Mouse (Mus musculus) layer of hippocampus, postnatal 10 days (tissue): ENCODE measurements around the gene Zfp704. TPM values are rescaled to one million over a fixed set of nuclear protein-coding genes. Genes with fewer than 3 reads are reported as not detected.

Experiments
- DNase-seq, 2 experiments: peaks; one replicate each; pipeline ENCODE4 v3.0.0; 2021; ENCODE audit warnings: low spot score in 2 of 2
- total RNA-seq, 2 experiments: library from RNA; stranded (reverse); gene quantifications; 2 replicates each; pipeline ENCODE4 v1.2.3; 2021

Zfp704 gene
- total RNA-seq, 2 experiments from 2014 or later: 48.3 to 48.8 TPM

DNA sequence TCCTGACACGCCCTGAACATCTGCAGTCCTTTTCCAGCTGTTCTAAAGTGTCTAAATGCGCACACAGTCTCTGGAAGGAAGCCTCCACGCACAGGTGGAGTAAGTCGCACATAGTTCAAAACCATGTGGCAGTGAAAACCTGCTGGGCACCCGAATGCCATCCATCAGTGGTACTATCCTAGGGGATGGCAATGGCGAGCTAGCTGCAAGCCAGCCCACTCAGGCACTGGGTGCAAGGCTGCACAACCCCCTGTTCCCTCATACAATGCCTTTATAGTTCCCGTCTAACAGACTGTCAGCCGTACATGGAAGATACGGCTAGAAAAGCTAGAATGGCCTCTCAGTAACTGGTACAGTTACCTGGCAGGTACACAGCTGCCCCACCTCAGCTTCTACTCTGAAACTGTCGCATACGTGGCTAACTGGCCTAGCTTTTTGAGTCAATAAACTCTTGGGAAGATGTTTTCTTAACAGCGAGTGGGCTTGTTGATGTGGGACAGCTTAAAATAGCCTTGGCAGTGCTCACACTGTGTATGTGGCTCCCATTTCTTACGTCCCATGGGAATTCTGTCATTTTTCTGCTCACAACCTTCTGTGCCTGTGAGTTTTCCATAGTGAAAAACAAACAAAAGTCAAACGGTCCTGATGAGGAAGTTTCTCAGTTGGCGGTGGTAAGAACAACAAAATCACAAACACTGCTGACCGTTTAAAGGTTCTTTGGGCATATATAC lies 176.9 kb downstream of the Zfp704 start:
- no peak for DNase-seq

DNA sequence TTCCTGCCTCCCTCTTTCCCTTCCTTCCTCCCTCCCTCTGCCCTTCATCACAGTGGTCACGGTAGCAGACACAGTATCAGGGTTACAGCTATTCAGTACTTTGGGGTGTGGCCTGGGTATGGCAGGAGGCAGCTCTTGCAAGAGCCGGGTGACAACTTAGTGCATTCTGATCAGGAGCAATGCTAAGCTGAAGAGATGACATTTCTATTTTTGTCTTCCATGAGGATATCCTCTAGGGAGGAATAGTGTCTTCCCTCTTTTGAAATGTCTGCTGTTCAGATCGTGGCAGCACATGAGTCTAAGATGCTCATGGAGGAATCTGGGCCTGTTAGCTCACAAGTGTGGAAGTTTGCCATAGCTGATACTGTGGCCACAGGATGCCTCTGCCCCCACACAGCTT lies 177.7 kb downstream of the Zfp704 start:
- no peak for DNase-seq

DNA sequence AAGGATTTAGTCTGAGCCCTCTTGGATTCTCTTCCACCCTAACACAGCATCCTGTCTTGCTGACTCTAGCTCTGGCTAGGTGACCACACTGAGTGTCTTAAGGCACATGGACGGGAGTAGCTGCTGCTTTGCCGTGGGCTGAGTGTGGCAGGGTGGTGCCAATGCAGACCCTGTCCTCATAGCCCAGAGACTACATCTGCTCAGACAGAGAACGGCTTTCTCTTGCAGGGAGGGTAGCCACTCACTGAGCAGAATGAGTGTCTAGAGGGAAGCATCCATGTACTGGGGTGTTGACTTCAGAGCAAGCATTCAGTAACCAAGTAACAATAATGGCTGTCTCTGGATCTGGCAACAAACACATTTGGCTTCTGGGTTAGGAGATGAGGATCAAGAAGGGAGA lies 179.9 kb downstream of the Zfp704 start:
- DNase-seq: no peak

DNA sequence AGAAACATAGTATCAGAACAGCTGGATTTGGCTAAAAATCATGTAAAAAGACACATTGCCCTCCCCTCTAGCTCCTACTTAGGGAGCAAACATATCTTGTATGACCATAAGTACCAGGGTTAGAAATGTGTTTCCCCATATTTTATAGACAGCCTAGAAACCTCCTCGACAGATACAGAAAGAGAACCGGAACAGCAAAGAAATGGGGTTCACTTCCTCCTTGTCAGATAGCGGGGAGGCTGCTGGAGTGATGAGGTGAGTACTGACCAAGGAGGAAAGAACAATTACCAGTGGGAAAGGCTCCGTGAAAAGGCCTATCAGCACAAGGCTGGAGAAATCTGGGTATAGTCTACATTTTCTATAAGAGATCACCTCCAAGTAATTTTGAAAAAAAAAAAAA lies 182.1 kb downstream of the Zfp704 start:
- no peak for DNase-seq

DNA sequence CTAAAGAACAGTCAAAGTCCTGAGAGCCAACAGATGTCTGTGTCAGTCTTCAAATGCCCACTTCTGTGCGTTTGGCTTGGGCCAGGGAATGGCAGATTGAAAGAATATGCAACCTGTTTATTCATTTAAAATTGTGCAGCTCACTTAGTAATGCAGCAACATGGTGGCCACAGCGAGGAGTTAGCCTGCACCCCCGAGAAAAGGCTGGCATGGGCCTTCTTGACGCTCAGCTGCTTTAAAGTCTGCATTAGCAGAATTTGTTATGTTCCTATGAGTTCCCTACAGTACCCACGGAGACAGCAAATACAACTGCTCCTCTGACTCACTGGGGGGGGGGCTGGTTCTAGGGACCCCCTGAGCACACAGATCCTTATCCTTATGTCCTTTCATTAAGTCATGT lies 184.2 kb downstream of the Zfp704 start:
- DNase-seq: no peak

DNA sequence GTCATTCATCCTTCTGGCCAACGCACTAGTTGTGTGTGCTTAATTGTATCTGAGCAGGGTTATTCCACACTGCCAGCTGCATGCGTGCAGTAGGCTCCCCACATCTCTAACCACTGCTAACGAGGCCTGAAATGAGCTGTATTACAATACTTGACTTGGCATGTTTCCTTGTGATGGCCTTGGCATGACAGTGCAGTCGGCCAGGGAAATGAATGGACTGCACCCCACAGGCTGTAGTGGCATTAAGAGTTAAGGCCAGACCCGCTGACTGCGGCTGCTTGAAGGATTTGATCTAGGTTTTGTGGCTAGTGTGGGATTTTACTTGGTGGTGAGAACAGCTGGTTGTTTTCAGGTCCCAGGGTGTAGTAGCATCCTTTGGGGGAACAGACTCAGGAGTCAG lies 185.2 kb downstream of the Zfp704 start:
- no peak for DNase-seq

DNA sequence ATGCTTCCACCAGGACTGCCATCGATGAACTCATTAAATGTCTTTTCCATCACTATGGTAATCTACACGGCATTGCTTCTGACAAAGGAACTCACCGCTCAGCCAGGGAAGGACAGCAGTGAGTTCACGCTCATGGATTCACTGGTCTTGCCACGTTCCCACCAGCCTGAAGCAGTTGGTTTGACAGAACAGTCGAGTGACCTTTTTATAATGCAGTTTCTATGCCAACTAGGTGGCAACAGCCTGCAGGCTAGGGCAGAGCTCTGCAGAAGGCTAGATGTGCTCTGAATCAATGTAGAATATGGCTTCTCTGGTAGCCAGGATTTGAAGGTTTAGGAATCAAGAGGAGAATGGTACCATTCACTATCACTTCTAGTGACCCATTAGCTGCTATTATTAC lies 186.2 kb downstream of the Zfp704 start:
- no peak for DNase-seq

DNA sequence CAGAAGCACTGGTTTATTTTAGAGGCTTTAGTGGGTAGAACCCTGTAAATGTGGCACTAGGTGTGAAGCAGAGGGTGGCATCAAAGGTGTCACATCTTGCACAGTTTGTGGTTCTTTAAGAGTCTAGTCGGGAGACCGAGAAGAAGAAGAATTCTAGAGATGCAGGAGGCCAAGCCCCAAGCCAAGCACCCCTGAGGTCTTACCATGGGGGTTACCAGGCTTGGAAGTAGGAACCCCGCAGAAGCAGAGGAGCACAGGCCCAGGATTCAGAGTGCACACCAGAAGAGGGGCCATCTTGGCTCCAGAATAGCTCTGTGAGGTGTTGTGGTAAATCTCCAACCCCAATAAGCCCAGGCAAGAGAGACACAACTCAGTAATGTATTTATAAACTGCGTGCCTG lies 201.0 kb downstream of the Zfp704 start:
- no peak for DNase-seq

DNA sequence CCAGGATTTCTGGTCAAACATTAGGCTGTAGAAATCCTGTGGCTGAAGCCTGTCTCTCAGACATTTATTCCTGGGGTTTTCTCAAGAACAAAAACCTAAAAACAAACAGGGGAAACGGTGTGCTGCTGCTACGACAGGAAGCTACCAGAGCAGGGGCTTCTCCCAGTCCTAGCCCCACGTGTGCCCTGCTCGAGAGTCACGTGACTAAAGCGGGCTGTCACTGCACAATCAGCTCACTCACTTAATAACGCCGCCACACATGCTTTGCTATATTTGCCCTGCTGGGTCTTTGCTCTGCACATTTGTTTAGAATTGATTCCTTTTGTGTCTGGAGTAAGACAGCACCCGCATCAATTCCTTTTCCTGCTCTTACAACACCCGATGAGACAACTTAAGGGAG lies 202.1 kb downstream of the Zfp704 start:
- no peak for DNase-seq

DNA sequence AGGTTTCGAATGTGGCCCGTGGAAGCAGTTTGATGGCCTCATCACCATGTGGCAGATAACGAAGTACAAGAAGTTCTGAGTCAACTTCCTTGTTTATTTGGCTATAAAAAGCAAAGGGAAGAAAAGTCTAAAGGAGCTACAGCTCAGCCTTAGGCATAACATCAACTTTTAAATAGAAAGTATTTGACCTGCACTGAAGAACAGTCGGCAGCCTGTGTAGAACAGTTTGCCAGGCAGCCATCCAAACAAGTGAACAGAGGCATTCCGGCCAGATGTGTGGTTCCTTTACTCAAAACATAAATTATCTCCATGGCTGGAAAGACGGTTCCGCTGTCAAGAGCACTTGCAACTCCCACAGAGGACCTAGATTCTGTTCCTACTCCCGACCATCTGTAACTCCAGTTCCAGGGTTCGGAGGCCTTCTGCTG lies 202.8 kb downstream of the Zfp704 start:
- DNase-seq: no peak

DNA sequence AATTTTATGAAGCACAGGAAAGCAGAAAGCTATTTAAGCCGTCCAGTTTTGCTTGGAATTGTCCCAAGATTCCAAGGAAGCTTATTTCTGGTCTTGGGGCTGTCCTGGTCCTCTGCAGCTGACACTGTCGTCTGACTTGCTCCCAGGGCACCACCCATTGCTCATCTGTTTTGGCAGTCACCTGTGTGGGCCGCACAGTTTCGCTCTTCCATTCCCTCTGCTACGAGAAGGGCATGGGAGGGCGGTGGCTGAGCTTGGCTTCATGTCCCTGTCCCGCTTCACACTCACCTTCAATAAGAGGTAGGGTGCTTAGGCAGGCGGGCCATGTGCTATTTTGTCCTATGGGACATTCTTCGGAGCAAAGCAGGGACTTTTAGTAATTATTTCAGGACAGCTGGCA lies 204.5 kb downstream of the Zfp704 start:
- no peak for DNase-seq

DNA sequence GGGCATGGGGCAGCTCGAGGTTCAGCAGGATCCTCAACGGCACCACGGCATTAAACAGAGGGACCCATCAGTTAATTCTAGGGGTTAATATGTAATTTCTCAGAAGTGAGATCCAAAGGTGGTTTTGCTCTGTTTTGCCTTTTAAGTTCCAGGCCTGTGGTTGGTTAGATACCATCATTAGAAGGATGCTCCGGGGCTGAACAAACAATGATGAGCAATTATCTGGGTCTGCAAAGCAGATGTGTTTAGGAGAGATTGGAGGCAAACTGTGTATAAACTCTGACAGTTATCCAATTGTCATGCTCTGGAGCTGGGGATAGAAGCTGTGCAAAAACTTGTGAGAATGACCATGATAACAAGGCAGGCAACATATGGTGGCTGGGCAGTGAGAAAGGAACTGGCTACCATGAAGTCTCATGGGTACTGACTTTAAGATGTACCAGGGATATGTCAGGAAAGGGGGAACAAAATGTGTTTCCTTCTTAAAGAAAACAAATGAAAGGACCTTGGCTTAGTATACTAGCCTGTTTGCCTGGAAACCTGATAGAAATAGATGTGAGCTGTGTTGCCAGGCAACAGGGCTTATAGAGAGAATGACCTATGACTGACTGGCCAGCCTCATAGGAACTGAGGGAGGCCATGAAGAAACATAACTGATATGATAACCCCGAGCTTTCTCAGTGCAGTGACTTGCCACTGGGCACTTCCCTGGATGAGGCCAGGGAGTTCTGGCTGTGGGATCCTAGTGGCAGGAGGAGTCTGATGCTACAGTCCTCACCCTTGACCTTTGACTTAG lies 206.4 kb downstream of the Zfp704 start:
- DNase-seq: no peak

DNA sequence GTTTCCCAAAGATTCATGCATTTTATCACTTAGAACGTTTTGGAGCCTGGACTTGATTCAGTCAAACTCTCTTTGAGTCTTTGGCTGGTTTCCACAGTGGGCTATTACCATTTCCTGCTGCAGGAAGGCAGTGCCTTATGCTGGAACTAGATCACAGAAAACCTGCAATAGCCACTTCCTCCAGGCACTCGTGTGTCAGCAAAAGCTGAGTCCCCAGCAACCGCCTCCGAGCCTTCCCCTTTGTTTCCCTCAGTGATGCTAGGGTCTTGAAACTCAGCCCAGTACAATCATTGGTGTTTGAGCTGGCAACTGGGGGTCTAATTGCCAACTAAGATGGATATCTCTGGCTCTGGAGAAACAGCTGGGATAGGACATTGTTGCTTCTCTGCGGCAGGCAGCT lies 207.0 kb downstream of the Zfp704 start:
- DNase-seq: no peak

DNA sequence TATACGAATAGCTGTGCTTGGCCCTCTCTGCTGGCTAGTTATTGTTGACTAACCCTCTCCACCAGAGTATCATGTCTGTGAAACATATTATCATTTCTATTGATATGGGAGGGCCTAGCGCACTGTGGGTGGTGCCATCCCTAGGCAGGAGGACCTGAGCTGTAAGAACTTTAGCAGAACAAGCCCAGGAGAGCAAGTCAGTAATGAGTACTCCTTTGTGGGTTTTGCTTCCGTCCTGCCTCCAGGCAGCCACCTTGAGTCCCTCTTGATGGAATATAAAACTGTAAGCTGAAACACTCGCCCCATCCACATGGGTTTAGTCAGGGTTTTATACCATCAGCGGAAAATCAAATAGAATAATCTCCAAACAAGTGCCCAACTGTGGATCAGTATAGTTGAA lies 207.5 kb downstream of the Zfp704 start:
- DNase-seq: no peak

DNA sequence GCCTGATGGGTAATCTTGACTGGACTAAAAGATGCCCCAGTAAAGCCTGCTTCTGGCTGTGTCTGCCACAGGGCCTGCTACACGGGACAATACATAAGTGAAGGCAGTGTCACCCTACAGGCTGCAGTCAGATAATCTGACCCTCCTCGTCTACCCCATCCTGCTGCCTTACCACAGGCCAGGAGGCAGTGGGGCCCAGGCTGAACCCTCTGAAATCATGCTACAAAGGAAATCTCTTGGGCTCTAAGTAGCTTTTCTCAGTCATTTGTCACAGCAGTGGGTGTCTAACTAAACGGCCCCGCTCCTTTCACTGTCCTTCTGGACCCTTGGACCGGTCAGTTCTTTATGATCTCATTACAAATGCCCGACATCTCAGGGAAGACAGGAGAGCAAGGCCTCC lies 208.2 kb downstream of the Zfp704 start:
- DNase-seq: no peak

DNA sequence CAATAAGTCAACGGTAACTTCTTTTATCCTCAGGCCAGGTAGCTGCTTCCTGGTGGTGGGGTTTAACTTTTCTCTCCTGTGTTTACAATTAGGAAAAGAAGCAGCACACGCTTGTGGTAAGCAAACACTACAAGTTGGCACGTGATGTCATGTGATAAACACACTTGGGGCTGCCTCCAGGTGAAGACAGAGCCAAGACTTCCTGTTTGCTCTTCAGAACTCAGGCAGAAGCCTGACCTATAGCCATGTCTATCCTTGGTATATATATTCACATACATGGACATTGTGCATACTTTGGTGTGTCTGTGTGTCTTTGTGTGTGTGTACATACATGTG lies 209.0 kb downstream of the Zfp704 start:
- no peak for DNase-seq

DNA sequence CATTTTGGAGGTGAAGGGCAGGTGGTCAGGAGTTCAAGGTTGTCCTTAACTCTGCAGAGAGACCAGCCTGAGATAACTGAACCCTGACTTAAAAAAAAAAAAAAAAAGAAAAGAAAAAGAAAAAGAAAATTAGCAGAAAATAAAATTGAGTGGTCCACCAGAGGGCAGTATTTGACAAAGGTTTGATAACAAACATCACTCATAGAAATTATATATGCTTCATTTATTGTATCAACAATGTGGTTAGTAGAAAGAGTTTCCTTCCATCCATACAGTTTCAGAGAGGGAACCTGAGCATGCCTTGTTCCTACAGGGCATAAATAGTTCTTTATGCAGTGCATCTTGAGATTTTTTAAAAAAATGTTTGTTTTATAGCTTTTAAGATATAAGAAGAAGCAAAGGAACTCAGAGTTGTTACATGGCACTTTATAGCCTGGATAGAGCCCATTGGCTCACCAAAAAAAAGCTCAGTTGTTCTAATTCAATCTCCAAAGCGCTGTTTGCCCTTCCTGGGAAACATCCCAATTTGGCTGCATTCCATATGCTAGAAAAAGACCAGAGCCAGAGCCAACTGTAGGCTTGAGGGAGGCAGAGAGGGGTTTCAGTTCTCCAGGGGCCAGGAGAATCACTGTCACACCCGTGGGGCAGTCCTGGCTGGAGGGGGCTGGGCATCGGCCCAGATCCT lies 209.5 kb downstream of the Zfp704 start:
- DNase-seq: peak; percentile 49 to 65

DNA sequence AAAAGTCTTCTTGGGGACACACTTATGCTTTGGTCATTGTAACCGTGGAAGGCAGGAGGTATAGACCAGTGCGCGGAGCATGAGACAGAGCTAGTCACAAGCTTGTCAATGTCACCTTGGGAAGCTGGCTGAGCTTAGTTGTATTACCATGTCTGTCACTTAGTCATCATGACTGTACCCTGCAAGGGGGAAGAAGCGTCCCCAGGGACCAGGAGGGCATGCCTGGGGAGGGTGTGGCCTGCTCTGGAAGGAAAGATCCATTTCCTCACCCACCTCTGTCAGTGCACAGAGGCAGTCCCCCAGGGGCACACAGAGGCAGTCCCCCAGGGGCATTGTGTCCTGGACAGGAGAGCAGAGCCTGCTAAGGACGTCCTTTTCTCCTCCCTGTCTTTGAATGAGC lies 211.6 kb downstream of the Zfp704 start:
- no peak for DNase-seq
